Mouse (Mus musculus) gonadal fat pad, adult 2 months (tissue): ENCODE data around the gene Ugt1a6a. TPM values are rescaled to one million over a fixed set of nuclear protein-coding genes. Genes with fewer than 3 reads are reported as not detected.

ENCODE experiments used
- DNase-seq: peaks from one replicate; pipeline ENCODE4 v3.0.0-alpha.2; 2012; ENCODE audit warnings: low read depth
- polyA plus RNA-seq: library from polyadenylated mRNA; depleted of rRNA; stranded (reverse); fragments of >200 nt; gene quantifications from 2 replicates; pipeline ENCODE4 v1.2.3, GENCODE M21; 2012

The Ugt1a6a gene
- polyA plus RNA-seq, 1 experiment: 76.4 TPM

DNA sequence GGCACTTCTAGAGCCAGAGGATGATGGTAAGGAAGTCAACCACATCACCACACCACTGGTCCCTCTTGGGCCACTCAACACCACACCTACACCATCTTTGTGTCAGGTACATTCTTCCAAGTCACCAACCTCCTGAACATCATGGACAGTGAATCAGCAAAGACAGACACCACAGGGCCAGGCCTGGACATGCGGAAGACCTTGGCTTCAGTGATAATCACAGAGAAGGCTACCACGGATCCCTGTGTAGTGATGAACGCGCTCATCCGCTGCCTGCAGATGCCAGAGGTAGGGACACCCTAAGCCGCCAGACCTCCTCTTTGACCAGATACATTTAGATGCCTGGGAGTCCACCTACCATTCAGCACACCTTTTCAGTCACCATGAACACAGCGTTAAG lies 93.5 kb downstream of the Ugt1a6a start:
- DNase-seq: no peak

DNA sequence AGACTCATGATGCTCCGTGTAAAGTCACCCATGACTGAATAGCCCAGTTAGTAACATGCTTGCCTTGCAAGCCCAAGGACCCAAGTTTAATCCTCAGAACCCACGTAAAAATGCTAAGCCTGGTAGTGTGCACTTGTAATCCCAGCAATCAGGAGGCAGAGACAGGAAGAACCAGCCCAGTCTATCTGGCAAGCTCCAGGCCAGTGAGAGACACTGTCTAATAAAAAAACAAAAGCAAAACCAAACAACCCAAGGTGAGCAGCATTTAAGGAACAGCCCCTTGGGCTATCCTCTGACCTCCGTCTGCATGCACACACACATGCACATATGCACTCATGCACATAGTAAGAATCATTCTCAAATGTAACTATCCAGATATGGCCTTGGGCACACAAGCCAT lies 95.0 kb downstream of the Ugt1a6a start:
- DNase-seq: no peak

DNA sequence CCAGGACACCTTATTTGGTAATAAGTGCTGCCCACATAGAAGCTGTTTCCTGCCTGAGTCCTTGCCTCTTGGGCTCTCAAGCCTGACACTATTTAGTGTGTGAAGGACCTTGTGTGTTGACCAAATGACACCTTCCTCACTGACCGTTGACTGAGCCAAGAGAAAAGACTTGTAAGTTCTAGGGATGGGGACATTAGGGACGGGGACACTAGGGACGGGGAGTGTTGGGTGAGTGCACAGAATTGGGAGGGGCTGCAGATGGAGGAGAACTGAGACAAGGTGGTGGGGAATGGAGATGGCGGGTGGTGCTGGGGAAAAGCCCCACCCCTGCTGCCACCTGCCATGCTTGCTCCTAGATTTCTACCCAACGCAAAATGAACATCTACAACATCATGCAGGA lies 95.4 kb downstream of the Ugt1a6a start:
- no peak for DNase-seq

DNA sequence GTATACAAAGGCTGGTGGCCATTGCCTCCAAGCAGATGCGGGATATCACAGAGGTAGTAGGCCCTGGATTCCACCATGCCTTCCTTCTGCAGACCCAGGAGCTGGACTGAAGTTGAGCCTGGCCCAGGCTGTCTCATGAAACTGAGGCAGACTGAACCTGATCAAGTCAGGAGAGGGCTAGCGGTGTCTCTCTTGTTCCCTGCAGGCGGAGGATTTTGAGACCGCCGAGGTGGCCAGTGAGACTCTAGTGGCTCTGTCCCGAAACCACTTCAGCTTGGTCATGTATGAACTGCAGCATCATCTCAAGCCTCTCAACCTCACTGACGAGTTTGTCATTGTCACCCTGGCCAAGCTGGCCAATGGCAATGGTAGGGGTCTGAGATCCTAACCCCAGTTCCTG lies 95.8 kb downstream of the Ugt1a6a start:
- no peak for DNase-seq

DNA sequence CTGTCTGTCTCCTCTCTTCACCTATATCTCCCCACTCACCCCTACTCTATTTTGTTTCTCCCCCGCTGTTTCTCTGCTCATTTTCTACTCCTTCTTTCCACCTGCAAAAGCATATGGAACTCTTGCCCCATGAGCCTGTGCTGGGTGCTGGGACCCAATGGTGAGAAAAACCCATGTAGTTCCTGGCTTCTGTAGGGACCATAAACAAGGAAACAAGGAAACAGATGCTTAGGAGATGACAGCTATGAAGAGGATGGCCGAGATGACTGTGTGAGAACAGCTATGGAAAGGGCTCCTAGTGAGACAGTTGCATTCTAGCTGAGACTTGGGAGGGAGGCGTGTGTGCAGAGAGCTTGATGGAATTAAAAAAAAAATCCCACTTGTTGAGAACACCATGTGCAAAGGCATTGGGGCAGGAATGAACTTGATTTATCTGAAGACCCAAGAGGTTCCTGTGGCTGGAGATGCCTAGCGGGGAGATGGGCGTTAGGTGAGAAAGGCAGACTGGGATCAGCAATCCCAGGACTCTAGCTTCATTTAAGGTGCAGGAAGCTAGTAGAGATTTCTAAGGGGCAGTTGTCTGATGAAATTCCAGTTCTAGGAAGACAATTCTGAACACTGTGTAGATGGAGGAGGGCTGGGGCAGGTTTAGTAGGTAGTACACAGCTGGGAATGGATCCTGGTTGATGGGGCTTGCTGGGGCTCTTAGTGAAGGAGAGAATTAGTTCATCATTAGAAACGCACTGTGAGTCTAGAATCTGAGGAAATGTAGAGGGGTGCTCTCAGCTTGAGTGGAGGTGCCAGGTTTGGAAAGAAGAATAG lies 96.6 kb downstream of the Ugt1a6a start:
- no peak for DNase-seq

DNA sequence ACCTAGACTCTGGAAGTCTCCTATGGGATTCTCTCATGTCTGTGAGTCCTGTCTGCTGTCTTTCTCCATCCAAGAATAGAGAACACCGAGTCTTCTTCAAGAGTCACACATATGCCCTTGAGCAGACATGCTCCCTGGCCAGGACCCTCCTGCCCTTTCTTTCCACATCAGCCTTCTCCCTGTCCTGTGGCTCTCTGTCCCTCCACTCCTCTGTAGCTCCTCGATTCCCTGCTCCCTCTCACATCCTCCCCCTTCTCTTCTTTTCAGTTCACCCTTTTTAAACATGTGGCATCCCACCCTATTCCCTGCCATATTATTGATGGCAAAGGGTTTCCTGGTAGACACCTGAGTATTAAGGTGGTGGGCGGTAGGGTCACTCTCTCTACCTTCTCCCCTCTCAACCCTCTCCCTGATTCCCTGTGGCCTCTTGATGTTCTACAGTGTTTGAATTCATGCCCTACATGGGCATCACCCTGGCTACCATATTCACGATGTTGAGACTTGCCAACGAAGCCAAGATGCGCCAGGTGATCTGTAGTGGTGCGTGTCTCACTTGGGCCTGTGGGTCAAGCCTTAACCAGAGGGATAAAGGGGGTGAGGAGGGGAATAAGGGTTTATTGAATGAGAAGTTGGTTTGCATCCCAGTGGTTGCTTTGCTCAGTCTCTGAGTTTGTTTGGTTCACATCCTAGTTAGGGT lies 97.3 kb downstream of the Ugt1a6a start:
- no peak for DNase-seq

DNA sequence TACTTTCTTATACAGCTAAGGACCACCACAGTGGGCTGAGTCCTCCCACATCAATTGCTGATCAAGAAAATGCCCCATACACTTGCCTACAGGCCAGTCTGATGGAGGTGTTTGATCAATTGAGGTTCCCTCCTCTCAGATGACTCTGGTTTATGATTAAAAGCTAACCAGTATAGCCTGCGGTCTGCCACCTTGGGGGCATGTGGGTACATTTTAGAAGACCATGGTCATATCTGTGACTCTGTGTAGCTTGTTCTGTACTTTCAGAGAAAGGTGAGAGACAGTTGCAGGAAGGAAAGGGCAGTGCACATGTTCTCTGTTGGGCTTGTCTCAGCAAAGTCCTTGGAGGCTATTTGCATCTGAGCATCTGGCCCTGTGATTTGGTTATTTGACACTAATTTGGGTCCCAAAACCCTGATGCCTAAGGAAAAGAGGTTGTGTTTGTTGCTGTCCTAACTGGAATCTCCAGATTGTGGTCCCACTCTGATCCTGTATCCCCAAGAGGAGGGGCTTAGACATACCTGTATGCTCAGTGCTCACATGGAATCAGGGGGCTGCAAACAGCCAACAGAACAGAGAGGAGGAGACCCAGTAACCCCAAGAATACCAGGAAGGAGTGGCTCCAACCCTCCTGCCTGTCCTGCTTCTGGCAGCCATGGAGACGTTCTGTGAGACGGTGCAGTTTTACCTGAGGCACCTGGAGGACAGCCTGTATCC lies 98.2 kb downstream of the Ugt1a6a start:
- no peak for DNase-seq

DNA sequence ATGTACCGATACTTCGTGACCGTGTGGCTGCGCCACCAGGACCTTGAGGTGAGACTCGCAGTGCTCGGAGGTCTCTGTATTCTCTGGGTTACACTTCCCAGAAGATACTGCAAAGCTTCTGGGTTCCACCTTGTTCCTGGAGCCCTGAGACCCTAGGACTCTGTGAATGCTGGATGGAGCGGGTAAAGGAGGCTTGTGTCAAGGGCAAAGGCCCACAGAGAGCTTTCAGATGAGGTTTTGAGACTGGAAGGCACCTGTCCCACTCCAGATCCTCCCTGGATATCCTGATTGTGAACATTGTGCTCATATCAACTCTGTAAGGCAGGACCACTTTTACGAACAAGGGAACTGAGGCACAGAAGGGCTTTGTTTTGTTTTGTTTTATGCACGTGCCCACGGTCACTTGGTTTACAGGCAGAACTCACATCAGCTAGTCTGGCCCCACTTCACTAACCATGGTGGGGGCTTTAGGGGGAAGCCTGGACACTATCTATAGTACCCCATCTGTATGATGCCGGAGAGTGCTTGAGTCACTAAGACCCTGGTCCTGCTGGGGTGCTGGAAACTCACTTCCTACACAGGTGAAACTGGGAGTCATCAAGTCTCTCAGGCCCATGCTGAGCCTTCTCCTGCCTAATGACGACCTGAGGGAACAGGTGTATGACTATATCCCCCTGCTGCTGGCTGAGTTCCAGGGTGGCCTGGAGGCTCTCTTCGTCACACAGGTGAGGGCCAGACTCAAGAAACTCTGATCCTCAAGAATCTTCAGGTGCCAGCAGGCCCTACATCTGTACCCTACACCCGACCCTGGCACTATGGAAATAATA lies 99.0 kb downstream of the Ugt1a6a start:
- no peak for DNase-seq

DNA sequence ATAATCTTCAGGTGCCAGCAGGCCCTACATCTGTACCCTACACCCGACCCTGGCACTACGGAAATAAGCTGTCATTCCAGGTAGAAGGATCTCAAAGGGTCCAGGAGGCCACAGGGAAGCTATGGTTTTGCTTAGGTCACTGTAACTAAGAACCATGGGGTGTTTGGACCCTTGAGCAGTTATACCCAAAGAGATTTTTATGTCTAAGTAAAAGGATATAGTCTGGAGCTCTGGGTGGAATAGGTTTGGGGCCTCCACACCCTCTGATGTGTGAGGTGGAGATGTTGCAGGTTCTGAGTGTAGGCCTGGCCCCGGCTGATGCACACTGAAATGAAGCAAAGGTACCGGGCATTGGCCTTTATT lies 99.6 kb downstream of the Ugt1a6a start:
- no peak for DNase-seq

DNA sequence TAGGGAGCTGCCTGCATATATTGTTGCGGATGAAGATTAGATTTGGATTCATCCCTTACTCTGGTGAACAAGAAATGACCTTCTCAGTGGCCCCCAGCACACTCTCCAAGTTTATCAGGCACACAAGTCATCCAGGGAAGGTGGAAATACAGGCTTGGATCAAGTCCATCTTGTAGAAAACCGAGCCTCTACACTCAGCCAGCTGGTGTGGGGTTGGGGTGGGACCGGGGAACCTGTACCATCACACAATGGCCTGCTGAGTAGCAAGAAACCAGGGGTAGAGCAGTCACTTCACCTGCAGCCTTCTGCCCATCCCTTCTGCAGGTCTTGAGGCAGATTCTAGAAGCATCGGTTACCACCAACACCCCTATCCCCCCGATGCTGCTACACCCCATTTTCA lies 100.0 kb downstream of the Ugt1a6a start:
- DNase-seq: no peak

DNA sequence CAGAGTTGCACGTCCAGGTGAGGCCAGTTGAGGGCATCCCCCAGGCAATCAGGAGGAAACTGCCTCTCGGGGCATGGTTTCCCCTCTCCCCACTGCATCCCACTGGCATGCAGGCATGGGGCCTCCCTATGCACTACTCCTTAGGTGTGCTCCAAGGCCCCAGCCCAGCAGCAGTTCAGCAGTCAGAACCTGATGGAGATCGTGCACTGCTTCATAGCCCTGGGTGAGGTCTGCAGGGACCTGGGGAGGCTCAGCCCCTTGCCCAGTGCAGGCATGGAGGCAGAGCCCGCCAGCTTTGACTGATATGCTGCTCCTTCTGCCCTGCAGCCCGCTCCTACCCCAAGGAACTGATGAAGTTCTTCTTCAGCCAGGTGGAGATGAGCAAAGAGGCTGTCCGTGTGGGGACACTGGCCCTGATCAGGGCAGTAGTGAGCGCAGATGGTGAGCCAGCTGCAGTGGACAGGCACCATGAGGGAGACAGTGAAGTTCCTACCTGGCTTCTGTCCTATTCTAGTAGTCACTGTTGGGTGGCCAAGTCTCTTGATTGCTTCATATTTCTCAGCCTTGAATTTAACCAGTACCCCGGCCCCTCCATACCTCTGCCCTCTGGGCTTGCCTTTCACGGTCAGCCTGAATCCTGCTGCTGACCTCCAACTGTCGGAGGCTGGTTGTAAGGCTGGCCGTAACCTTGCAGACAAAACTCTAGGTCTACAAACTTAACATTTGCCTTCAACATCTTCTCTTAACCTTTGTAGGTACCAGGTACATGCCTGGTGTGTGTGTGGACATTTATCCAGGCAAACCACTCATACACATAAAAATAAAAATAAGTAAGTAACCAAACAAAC lies 100.7 kb downstream of the Ugt1a6a start:
- DNase-seq: no peak

DNA sequence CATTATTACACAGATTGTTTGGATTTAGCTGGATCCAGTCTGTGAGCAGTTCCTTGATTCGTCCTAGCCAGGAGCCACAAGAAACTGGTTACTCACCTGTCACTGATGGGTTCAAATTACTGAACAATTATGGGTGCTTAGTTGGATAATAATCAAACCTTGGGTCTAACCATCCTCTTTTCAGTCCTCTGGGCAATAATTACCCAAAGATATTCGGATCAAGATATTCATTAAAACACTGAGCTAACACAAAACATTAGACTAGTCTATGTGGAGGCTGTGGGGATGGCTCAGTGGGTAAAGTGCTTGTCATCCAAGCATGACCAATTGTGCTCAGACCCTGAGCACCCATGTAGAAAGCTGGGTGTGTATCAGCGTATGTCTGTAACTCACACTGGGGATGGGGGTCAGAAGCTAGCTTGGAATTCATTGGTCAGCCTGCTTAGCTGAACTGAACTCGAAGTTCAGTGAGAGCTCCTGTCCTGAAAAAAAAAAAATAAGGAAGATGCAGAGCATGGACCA lies 101.3 kb downstream of the Ugt1a6a start:
- DNase-seq: no peak

DNA sequence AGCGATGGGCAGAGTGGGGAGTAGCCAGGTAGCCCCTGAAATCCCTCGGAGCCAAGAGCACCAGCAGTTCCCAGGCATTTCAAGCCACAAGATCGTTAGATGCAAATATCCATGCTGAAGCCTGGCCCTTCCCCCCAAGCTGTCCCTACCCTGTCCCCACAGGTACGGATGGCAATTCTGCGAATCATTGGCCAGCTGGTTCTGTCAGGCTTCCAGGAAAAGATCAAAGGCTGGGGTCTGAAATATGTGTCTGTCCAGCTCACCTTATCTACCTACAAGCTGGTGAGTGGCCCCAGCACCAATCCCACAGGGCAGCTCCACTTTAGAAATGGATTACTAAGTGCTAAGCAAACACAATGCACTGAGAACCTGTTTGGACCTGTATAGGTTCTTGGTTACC lies 102.7 kb downstream of the Ugt1a6a start:
- DNase-seq: no peak

DNA sequence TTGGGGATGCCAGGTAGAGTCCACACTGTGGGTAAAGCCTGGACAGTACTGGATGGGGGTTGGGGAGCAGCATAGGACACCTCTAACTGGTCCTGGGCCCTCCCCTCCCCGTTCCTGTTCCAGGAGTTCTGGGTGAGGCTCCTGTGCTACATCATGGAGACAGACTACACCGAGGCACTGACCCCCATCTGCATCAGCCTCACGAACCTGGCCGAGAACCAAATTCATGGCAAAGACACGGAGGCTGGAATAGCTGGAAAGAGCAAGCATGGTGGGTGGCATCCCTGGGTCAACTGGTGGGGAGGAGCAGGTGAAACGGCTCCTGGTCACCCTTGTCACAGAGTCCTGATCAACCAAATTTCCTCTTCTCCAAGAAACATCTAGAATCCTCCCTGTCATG lies 104.2 kb downstream of the Ugt1a6a start:
- DNase-seq: no peak

DNA sequence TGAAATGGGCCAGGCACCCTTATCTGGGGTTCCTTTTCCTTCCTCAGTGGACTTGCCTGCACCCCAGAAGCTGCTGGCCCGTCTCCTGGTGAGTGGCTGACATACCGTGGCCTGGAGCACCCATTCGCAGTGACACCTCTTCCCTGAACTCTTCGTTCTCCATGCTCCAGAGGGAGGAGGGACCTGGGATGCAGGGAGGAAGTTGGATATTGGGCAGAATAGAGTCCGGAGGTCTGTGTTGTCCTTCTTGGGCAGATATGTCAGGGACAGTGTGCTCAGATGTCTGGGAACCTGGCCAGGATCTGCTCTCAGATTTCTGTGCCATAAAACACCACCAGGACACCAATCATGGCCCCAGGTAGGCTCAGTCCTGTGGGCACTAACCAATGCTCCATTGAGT lies 105.5 kb downstream of the Ugt1a6a start:
- DNase-seq: no peak

DNA sequence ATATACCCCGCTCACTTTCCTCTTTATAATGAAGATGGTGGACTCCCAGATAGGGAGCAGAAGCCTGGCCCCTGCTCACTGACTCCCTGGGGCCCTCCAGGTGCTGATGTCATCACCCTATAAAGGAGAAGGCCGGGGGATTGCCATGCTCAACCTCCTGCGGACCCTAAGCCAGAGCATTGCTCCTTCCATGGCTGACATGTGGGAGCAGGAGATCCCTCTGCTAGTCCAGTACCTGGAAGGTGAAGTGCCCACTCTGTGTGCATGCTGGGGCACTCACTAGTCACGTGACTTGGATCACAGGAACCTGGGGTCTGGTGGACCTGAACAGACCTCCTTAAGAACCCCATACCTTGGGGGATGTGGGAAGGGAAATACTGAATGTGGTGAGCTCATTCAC lies 106.0 kb downstream of the Ugt1a6a start:
- no peak for DNase-seq

DNA sequence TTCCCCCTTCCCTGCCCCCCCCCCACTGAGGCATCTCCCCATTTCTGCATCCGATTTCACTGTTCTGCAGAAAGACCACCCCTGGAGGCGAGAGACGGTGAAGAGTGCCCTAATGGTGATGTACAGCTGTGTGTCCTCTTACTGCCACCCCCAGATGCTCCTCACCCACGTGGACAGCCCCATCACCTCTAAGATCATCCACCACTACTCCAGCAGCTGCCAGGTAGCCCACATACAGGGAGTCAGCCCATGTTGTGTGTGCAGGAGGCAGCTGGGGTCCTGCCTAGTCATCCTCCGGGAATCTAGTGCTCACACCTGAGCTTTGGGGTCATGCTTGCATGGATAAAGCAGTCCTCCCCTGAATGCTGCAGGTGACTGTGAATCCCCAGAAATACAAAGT lies 109.3 kb downstream of the Ugt1a6a start:
- no peak for DNase-seq

DNA sequence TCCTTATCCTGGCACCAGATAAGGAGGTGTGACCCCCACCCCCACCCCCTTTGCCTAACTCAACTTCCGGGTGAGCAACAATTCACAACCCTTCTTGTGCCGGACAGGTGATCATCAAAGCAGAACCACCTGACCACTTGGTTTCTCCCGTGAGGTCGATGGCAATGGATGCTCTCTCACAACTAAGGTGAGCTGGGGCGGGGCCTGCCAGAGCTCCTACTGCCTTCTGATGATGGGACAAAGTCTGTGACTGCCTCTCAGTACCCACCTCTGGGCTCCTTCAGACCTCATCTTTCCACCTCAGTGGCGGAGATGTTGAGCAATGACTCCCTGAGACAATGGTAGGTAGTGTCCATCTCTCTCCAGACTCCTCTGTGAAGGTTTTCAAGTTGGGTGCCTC lies 111.3 kb downstream of the Ugt1a6a start:
- DNase-seq: no peak

DNA sequence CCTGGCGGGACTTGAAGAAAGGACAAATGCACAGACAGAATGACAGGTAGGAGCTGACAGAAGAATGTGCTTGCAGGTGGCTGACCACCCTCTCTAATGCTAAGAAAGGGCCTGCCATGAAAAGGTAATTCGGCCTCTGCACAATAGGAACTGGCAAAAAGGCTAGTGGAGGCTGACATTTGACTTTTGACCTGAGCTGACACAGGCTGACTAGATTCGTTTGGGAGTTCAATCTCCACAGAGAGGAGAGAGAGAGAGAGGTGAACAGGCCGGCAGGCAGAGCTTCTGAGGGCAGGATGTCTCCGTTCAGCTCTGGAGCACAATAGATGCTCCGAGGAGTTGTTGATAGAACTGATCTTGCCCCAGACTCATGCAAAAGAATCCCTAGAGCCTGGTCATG lies 111.8 kb downstream of the Ugt1a6a start:
- no peak for DNase-seq

DNA sequence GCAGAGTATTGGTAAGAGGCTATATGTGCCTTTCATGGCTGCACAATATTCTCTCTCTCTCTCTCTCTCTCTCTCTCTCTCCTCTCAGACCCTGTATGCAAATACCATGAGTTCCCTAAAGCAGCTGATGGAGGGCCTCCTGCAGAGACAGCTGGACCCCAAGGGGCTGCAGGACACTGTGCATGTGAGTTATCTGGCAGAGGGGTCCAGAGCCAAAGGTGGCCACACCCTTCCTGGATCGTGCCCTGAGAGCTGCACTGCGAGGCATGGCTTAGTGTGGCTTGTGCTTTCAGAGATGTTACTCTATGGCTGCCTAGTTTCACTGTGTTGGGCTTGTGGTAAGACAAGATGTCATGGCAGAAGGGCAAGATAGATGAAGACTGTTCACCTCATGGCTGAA lies 113.1 kb downstream of the Ugt1a6a start:
- DNase-seq: no peak

DNA sequence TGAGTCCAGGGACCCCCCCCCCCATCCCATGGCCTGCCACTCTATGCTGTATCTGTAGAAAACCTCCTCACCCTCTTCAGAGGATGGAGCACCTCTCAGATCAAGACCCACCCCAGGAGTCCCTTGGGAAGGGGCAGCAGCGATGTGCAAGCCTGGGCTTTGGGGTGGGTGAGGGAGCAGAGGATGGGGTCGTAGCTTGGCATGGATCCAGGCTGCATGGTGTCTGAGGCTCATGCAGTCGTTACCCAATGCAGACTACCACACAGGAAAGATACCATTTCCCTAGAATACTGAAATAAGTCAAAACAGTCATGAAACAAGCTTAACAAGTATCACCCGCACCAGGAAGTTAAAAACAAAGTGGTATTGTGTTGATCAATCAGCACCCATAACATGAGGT lies 114.0 kb downstream of the Ugt1a6a start:
- no peak for DNase-seq
